Mouse (Mus musculus) testis, adult 2 months (tissue): ENCODE measurements at regions not wholly inside any gene's neighbourhood (a gene's known extent, or its start where the extent isn't known, plus 50 kb on each side); places are given as distances from the start of the nearest gene placed in this dataset.

ENCODE experiments used
- H3K27ac ChIP-seq: fragments of 200-500 bp; 2 replicates; pipeline ENCODE4 v1.5.1; 2012; ENCODE audit warnings: low read depth, low read length; ENCODE audit not compliant: control insufficient read depth, insufficient read depth
- H3K27me3 ChIP-seq: fragments of 200-500 bp; 2 replicates; pipeline ENCODE4 v1.6.1; 2012; ENCODE audit warnings: mild to moderate bottlenecking, low read length, moderate library complexity; ENCODE audit not compliant: control insufficient read depth, insufficient read depth
- H3K36me3 ChIP-seq: fragments of 200-500 bp; 2 replicates; pipeline ENCODE4 v1.6.1; 2012; ENCODE audit warnings: mild to moderate bottlenecking, low read length; ENCODE audit not compliant: control insufficient read depth, insufficient read depth
- H3K4me1 ChIP-seq: fragments of 200-500 bp; 2 replicates; pipeline ENCODE4 v1.6.1; 2012; ENCODE audit warnings: low read length; ENCODE audit not compliant: control insufficient read depth, insufficient read depth
- H3K4me3 ChIP-seq: fragments of 200-500 bp; 2 replicates; pipeline ENCODE4 v1.5.1; 2012; ENCODE audit warnings: low read depth, mild to moderate bottlenecking, low read length, moderate library complexity, mixed read lengths; ENCODE audit not compliant: control insufficient read depth
- CTCF ChIP-seq: fragments of 200-500 bp; IDR thresholded peaks from 2 replicates; pipeline ENCODE4 v1.5.1; 2012; ENCODE audit warnings: low read depth, mild to moderate bottlenecking, inconsistent platforms, low read length, moderate library complexity; ENCODE audit not compliant: control insufficient read depth, insufficient read depth, insufficient replicate concordance
- POLR2A ChIP-seq: fragments of 200-500 bp; IDR thresholded peaks from 2 replicates; pipeline ENCODE4 v1.6.1; 2012; ENCODE audit warnings: low read depth, mild to moderate bottlenecking, inconsistent platforms, low read length, moderate library complexity; ENCODE audit not compliant: control insufficient read depth

GRCm38 (mm10) chr7:36420741-36421140 is 277.2 kb upstream of the Tshz3 start:
- Histone ChIP-seq H3K36me3 (no peaks in the 10 kb centered on the region), H3K4me3 (no peak overlapping the region), H3K4me1 (no peaks in the 10 kb centered on the region), H3K27me3 (no peaks in the 10 kb centered on the region), H3K27ac (no peak overlapping the region)
- TF ChIP-seq CTCF = no peak
- no peak for TF ChIP-seq POLR2A

- Histone ChIP-seq H3K27ac (no peak overlapping the region), H3K4me3 (no peak overlapping the region), H3K4me1 (no peaks in the 10 kb centered on the region), H3K27me3 (no peaks in the 10 kb centered on the region), H3K36me3 (no peaks in the 10 kb centered on the region)
- TF ChIP-seq CTCF = no peak
These were observed 248.6 kb upstream of the Tshz3 start for GRCm38 (mm10) chr7:36449181-36449915.

DNA sequence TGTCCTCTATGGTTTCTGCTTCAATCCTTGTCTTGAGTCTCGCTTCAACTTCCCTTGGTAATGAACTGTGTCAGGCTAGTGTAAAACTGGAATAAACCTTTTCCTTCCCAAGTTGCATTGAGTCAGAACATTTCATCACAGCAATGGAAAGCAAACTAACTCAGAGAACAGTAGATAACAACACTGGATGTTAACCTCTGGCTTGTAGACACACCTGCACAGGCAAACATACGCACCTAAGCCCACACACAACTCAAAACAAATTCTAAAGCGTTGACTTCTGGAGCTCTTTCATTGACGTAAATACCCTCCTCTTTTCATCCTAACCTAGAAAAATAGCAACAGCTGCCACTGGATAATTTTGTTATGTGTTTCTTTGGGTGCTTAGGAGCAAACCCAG is 244.1 kb upstream of the Tshz3 start:
- H3K27ac ChIP-seq = no peak overlapping the region
- H3K4me1 ChIP-seq = peaks cover 4% of the 10 kb centered on the region
- H3K27me3 ChIP-seq = no peaks in the 10 kb centered on the region
- no peaks in the 10 kb centered on the region for H3K36me3 ChIP-seq
- H3K4me3 ChIP-seq = no peak overlapping the region
- TF ChIP-seq POLR2A (no peak), CTCF (no peak)

GRCm38 (mm10) chr7:36456080-36456479 is 241.8 kb upstream of the Tshz3 start:
- Histone ChIP-seq H3K4me1 (peaks cover 4% of the 10 kb centered on the region), H3K27me3 (no peaks in the 10 kb centered on the region), H3K4me3 (no peak overlapping the region), H3K27ac (no peak overlapping the region), H3K36me3 (no peaks in the 10 kb centered on the region)
- no peak for TF ChIP-seq CTCF
- no peak for TF ChIP-seq POLR2A

GRCm38 (mm10) chr7:36462422-36462833 is 235.5 kb upstream of the Tshz3 start:
- no peaks in the 10 kb centered on the region for H3K36me3 ChIP-seq
- H3K27me3 ChIP-seq = no peaks in the 10 kb centered on the region
- no peaks in the 10 kb centered on the region for H3K4me1 ChIP-seq
- H3K4me3 ChIP-seq = no peak overlapping the region
- TF ChIP-seq CTCF (no peak), POLR2A (no peak)
- no peak overlapping the region for H3K27ac ChIP-seq

GRCm38 (mm10) chr7:36469386-36469785 is 228.5 kb upstream of the Tshz3 start:
- Histone ChIP-seq H3K36me3 (no peaks in the 10 kb centered on the region), H3K4me3 (no peak overlapping the region), H3K27ac (no peak overlapping the region), H3K27me3 (no peaks in the 10 kb centered on the region), H3K4me1 (no peaks in the 10 kb centered on the region)
- TF ChIP-seq CTCF (no peak), POLR2A (no peak)

- no peak for TF ChIP-seq POLR2A
- no peak for TF ChIP-seq CTCF
- no peaks in the 10 kb centered on the region for H3K4me1 ChIP-seq
- no peaks in the 10 kb centered on the region for H3K27me3 ChIP-seq
- H3K27ac ChIP-seq = no peak overlapping the region
- H3K36me3 ChIP-seq = no peaks in the 10 kb centered on the region
- H3K4me3 ChIP-seq = no peak overlapping the region
These were observed 224.4 kb upstream of the Tshz3 start for GRCm38 (mm10) chr7:36473532-36473931.

- Histone ChIP-seq H3K36me3 (no peaks in the 10 kb centered on the region), H3K27me3 (no peaks in the 10 kb centered on the region), H3K27ac (no peak overlapping the region), H3K4me3 (no peak overlapping the region), H3K4me1 (no peaks in the 10 kb centered on the region)
- TF ChIP-seq CTCF (no peak), POLR2A (no peak)
These were observed 221.5 kb upstream of the Tshz3 start for GRCm38 (mm10) chr7:36476434-36476833.
